Mouse (Mus musculus) cerebellum, adult 2 months (tissue): ENCODE data around the gene Gm21992.

Source experiments
- CTCF ChIP-seq: fragments of 200-500 bp; IDR thresholded peaks from 2 replicates; pipeline ENCODE4 v1.5.1; 2011; ENCODE audit warnings: low read depth, mild to moderate bottlenecking, control low read depth, low read length, moderate library complexity, borderline replicate concordance; ENCODE audit not compliant: insufficient read depth
- POLR2A ChIP-seq: fragments of 200-500 bp; IDR thresholded peaks from 2 replicates; pipeline ENCODE4 v1.6.1; 2011; ENCODE audit warnings: low read length, control low read depth, borderline replicate concordance; ENCODE audit not compliant: insufficient read depth

- TF ChIP-seq POLR2A (no peak), CTCF (no peak)
Measured at GRCm38 (mm10) chr19:4713886-4714285, 97.5 kb downstream of the Gm21992 start.
